Mouse (Mus musculus) forebrain, postnatal 0 days (tissue): ENCODE measurements around the gene Ccer2. TPM values are rescaled to one million over a fixed set of nuclear protein-coding genes. Genes with fewer than 3 reads are reported as not detected.
A peak's percentile ranks its signal among the peaks of the same experiment; 100 is the strongest.

ENCODE experiments used
- ATAC-seq: fragments of 200-750 bp; cut with Nextera tagmentation; 2 replicates; pipeline ENCODE4 v1.8.0; 2017; ENCODE audit warnings: mild to moderate bottlenecking, moderate library complexity
- DNase-seq: peaks from one replicate; pipeline ENCODE4 v3.0.0-alpha.2; 2015
- H3K27ac ChIP-seq: fragments of 300-500 bp; sonication (generic); 2 replicates; pipeline ENCODE4 v1.5.1; 2014; ENCODE audit warnings: low read depth, mild to moderate bottlenecking, antibody characterized with exemption, low read length, moderate library complexity, mixed read lengths
- H3K27me3 ChIP-seq: fragments of 300-500 bp; sonication (generic); 2 replicates; pipeline ENCODE4 v1.6.1; 2014; ENCODE audit warnings: mild to moderate bottlenecking, low read length, mixed read lengths; ENCODE audit not compliant: insufficient read depth
- H3K36me3 ChIP-seq: fragments of 300-500 bp; sonication (generic); 2 replicates; pipeline ENCODE4 v1.6.1; 2014; ENCODE audit warnings: mild to moderate bottlenecking, moderate library complexity; ENCODE audit not compliant: insufficient read depth
- H3K4me1 ChIP-seq: fragments of 300-500 bp; sonication (generic); 2 replicates; pipeline ENCODE4 v1.6.1; 2014; ENCODE audit warnings: antibody characterized with exemption; ENCODE audit not compliant: insufficient read depth
- H3K4me2 ChIP-seq: fragments of 300-500 bp; sonication (generic); 2 replicates; pipeline ENCODE4 v1.6.1; 2014; ENCODE audit warnings: low read depth, mild to moderate bottlenecking, moderate library complexity
- H3K4me3 ChIP-seq: fragments of 300-500 bp; sonication (generic); 2 replicates; pipeline ENCODE4 v1.5.1; 2014; ENCODE audit warnings: low read depth, low read length, mixed read lengths
- H3K9ac ChIP-seq: fragments of 300-500 bp; sonication (generic); 2 replicates; pipeline ENCODE4 v1.6.1; 2014; ENCODE audit warnings: mild to moderate bottlenecking
- H3K9me3 ChIP-seq: fragments of 300-500 bp; sonication (generic); 2 replicates; pipeline ENCODE4 v1.6.1; 2016; ENCODE audit warnings: low read length
- CTCF ChIP-seq: sonication (generic); IDR thresholded peaks from 2 replicates; pipeline ENCODE4 v1.5.1; 2016; ENCODE audit warnings: antibody characterized with exemption, control low read depth, low read depth
- WGBS: fragments of 180-500 bp; shearing (Covaris S2); extraction: QIAGEN DNeasy Blood & Tissue Kit; methylation state at CpG from one replicate; pipeline ENCODE4 v1.1.7; 2014; 5-methylcytosine and 5-hydroxymethylcytosine counted together
- polyA plus RNA-seq: library from polyadenylated mRNA; unstranded; fragments of >200 nt; fragmentation: Nextera tagmentation; extraction: Ambion mirVana; gene quantifications from 2 replicates; pipeline ENCODE4 v1.2.1, GENCODE M21; 2015
- total RNA-seq: library from RNA; depleted of rRNA; stranded (reverse); fragments of >200 nt; gene quantifications from 2 replicates; pipeline ENCODE4 v1.2.3, GENCODE M21; 2014

The Ccer2 gene
- total and polyA plus RNA-seq, 2 experiments from 2014 or later: 0.98 TPM; not detected in 1

DNA sequence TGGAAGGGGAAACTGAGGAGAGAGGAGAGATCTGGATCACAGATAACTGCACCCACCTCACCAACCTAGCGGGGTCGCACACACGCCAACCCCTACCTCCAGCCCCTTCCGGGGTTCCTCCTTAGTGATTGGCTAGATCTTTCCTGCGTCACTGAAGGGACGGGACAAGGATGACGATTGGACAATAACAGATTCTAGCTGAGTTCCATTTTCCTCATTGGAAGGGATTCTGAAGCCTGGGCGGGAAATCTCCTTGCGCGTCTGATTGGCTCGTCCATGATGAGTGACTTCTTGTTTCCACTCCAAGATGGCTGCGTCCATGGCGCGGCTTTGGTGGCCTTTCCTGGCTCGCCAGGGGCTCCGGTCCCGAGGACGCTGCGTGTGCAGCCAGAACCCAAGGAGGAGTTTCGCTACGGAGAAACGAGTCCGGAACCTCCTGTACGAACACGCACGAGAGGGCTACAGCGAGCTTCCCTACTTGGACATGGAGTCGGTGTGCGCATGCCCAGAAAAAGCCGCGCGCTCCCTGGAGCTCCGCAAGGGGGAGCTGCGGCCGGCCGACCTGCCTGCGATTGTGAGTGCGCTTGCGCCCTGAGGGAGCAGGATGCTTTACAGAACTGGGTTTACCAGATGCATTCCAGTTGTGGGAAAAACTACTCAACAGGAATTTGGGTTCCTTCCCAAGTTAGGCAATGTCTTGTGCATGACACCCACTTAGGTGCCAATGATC is 14.1 kb upstream of the Ccer2 start, which contains the start of the genes Mrps12 and Sars2:
Mrps12 (minus strand) TSS at position 112 of the 730 bp plus-strand sequence.
Sars2 (plus strand) TSS at position 284 of the 730 bp plus-strand sequence.
- TF ChIP-seq CTCF: peak; percentile 89
- ATAC-seq (peak; percentile 99), DNase-seq (peak; percentile 99)
- peaks cover 8% of the 10 kb centered on the region for H3K4me1 ChIP-seq
- H3K9me3 ChIP-seq: no peaks in the 10 kb centered on the region
- peak within 1 kb of the TSS; percentile 72 for H3K9ac ChIP-seq
- H3K4me2 ChIP-seq: peak within 1 kb of the TSS; percentile 87
- WGBS: 1% methylated on average over 39 of the region's 39 CpGs
- H3K27ac ChIP-seq: peak within 1 kb of the TSS; percentile 82
- H3K27me3 ChIP-seq: no peaks in the 10 kb centered on the region
- peak within 1 kb of the TSS; percentile 61 for H3K4me3 ChIP-seq
- H3K36me3 ChIP-seq: no peaks in the 10 kb centered on the region; the same call in none of the 2 replicates

DNA sequence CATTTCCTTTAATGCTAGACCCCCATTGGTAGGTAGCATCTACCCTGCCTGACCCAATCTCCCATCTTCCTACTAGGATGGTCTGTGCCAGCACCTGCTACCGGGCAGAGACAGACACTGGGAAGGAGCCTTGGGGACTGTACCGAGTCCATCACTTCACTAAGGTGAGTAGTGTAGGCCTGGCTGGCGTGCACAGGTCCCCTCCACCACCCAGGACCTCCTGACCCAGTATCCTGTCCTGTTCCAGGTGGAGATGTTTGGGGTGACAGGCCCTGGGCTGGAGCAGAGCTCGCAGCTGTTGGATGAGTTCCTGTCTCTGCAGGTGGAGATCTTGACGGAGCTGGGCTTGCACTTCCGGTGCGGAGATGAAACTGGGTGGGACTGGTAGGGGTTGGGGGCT is 6.0 kb upstream of the Ccer2 start:
- H3K9me3 ChIP-seq: no peaks in the 10 kb centered on the region
- no peak for ATAC-seq
- no peaks in the 10 kb centered on the region for H3K4me1 ChIP-seq
- H3K9ac ChIP-seq: no peak overlapping the region
- no peak for DNase-seq
- H3K4me2 ChIP-seq: no peak overlapping the region
- peaks cover 8% of the 10 kb centered on the region for H3K36me3 ChIP-seq
- no peak overlapping the region for H3K27ac ChIP-seq
- WGBS: 92% methylated on average over 7 of the region's 7 CpGs
- H3K27me3 ChIP-seq: no peaks in the 10 kb centered on the region
- no peak overlapping the region for H3K4me3 ChIP-seq
- TF ChIP-seq CTCF: no peak

GRCm38 (mm10) chr7:28758623-28759022 is 2.6 kb downstream of the Ccer2 start:
- Histone ChIP-seq H3K27ac (no peak overlapping the region), H3K4me1 (no peaks in the 10 kb centered on the region), H3K9ac (no peak overlapping the region), H3K27me3 (peaks cover 5% of the 10 kb centered on the region; the same call in 1 of the 2 replicates), H3K4me2 (no peak overlapping the region), H3K4me3 (no peak overlapping the region), H3K36me3 (peaks cover 39% of the 10 kb centered on the region), H3K9me3 (no peaks in the 10 kb centered on the region)
- WGBS: 79% methylated on average over 13 of the region's 13 CpGs
- no peak for DNase-seq
- ATAC-seq: no peak
- no peak for TF ChIP-seq CTCF

- DNase-seq: no peak
- no peak overlapping the region for H3K4me3 ChIP-seq
- no peaks in the 10 kb centered on the region for H3K9me3 ChIP-seq
- H3K4me1 ChIP-seq: peaks cover 8% of the 10 kb centered on the region; the same call in 1 of the 2 replicates
- WGBS: 89% methylated on average over 9 of the region's 9 CpGs
- peaks cover 37% of the 10 kb centered on the region for H3K36me3 ChIP-seq
- no peak for TF ChIP-seq CTCF
- H3K4me2 ChIP-seq: no peak overlapping the region
- 0 out of 2 replicates have a peak, but pooled peaks cover 1% of the 10 kb centered on the region for H3K27me3 ChIP-seq
- ATAC-seq: no peak
- no peak overlapping the region for H3K9ac ChIP-seq
- H3K27ac ChIP-seq: no peak overlapping the region
Measured at GRCm38 (mm10) chr7:28761907-28762306, 5.9 kb downstream of the Ccer2 start.

DNA sequence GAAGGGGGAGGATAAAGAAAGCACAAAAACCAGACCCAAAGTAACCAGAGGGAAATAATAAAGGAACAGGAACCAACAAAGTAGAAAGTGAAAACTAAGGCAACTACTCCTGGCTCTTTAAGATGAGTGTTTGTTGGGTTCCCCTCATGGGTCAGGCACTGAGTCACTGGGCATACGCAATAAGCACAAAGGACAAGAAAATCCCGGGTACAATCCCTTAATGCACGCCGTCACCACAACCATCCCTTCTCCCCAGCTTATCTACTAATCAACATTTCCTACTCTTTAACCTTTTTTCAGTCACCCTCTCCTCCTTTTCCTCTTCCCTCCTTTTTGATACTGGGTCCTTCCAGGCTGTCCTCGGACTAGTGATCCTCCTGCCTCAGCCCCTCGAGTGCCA is 9.2 kb downstream of the Ccer2 start:
- Histone ChIP-seq H3K9me3 (no peaks in the 10 kb centered on the region), H3K27me3 (no peaks in the 10 kb centered on the region), H3K4me2 (peak overlapping the region; percentile 61), H3K4me1 (peaks cover 13% of the 10 kb centered on the region), H3K9ac (no peak overlapping the region), H3K4me3 (peak overlapping the region; percentile 89), H3K27ac (no peak overlapping the region), H3K36me3 (peaks cover 14% of the 10 kb centered on the region)
- 87% methylated on average over 6 of the region's 6 CpGs for WGBS
- ATAC-seq: no peak
- TF ChIP-seq CTCF: no peak
- DNase-seq: no peak

DNA sequence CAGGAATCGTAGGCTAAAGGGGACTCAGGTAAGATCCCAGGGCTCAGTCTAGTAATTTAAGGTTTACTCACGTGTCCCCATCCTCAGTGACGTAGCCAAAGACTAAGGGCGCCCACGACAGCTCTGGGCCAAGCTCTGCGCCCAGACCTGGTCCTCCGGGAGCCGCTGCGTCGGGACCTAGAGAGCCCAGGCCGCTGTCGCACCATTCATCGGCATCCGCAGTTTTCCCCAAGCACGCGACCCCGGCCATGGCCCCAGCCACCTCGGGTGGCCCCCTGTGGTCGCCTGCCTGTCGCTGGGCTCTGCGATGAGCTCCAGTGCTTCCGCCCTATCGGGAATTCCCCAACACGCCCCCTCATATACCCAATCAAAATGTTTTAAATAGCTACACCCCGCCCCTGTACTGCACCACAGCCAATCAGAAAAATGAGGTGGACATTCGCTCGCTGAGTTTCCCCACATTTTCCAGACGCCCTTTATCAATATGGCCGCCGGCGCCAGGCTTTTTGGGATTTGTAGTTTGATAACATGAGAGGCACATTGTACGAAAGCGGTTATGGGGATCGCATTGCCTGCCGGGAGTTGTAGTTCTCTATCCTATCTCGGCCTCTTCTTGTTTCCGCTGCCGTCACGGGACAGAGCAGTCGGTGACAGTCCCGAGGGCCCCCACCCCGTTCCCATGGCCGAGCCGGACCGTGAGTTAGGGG is 10.4 kb downstream of the Ccer2 start, which contains the start of gene Sirt2:
Sirt2 (plus strand) TSS at position 563 of the 707 bp plus-strand sequence.
- WGBS: under 1% methylated on average over 45 of the region's 45 CpGs
- Histone ChIP-seq H3K4me3 (peak within 1 kb of the TSS; percentile 89), H3K36me3 (peaks cover 4% of the 10 kb centered on the region; the same call in 1 of the 2 replicates), H3K9me3 (no peaks in the 10 kb centered on the region), H3K4me2 (peak within 1 kb of the TSS; percentile 63), H3K27me3 (no peaks in the 10 kb centered on the region), H3K4me1 (peaks cover 13% of the 10 kb centered on the region), H3K9ac (peak within 1 kb of the TSS; percentile 67), H3K27ac (peak within 1 kb of the TSS; percentile 57)
- peak; percentile 38 for TF ChIP-seq CTCF
- DNase-seq (peak; percentile 99), ATAC-seq (peak; percentile 98)

DNA sequence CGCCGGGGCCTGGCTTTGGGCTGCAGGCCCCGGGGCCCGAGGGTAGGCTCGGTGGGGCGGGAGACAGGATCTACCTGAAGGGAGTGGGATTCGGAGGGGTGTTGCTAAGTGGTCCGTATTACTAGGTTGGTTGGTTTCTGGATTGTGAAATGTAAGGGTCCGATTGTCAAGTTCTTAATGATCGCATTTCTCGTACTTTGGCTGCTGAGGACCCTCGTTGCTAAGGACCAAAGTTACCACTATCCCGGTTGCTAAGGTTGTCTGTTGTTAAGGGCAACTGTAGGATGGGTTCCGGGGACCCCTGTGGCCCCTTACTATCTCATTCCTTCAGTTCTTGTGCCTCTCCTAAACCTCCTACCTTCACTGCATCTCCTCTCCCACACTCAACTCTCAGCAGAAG is 10.9 kb downstream of the Ccer2 start:
- H3K36me3 ChIP-seq: 0 out of 2 replicates have a peak, but pooled peaks cover under 1% of the 10 kb centered on the region
- no peaks in the 10 kb centered on the region for H3K9me3 ChIP-seq
- H3K9ac ChIP-seq: peak overlapping the region; percentile 67
- peaks cover 13% of the 10 kb centered on the region for H3K4me1 ChIP-seq
- no peak for TF ChIP-seq CTCF
- H3K27me3 ChIP-seq: no peaks in the 10 kb centered on the region
- H3K27ac ChIP-seq: no peak overlapping the region
- ATAC-seq (peak; percentile 9), DNase-seq (peak; percentile 51)
- H3K4me3 ChIP-seq: peak overlapping the region; percentile 89
- peak overlapping the region; percentile 63 for H3K4me2 ChIP-seq
- WGBS: 2% methylated on average over 14 of the region's 14 CpGs
